Mouse (Mus musculus) forebrain, embryonic 13.5 days (tissue): ENCODE data around the gene Eya2. TPM values are rescaled to one million over a fixed set of nuclear protein-coding genes. Genes with fewer than 3 reads are reported as not detected.

Source experiments
- ATAC-seq: fragments of 200-750 bp; cut with Nextera tagmentation; 2 replicates; pipeline ENCODE4 v1.8.0; 2017
- H3K27ac ChIP-seq: fragments of 300-500 bp; sonication (generic); 2 replicates; pipeline ENCODE4 v1.5.1; 2015; ENCODE audit warnings: inconsistent platforms, mild to moderate bottlenecking, moderate library complexity
- H3K27me3 ChIP-seq: fragments of 300-500 bp; sonication (generic); 2 replicates; pipeline ENCODE4 v1.6.1; 2015; ENCODE audit warnings: mild to moderate bottlenecking, inconsistent platforms
- H3K36me3 ChIP-seq: fragments of 300-500 bp; sonication (generic); 2 replicates; pipeline ENCODE4 v1.6.1; 2015; ENCODE audit warnings: mild to moderate bottlenecking, inconsistent platforms; ENCODE audit not compliant: poor library complexity, severe bottlenecking
- H3K4me1 ChIP-seq: fragments of 300-500 bp; sonication (generic); 2 replicates; pipeline ENCODE4 v1.6.1; 2015; ENCODE audit warnings: inconsistent platforms
- H3K4me2 ChIP-seq: fragments of 300-500 bp; sonication (generic); 2 replicates; pipeline ENCODE4 v1.6.1; 2015; ENCODE audit warnings: inconsistent platforms, mild to moderate bottlenecking, moderate library complexity
- H3K4me3 ChIP-seq: fragments of 300-500 bp; sonication (generic); 2 replicates; pipeline ENCODE4 v1.5.1; 2015; ENCODE audit warnings: mild to moderate bottlenecking, inconsistent platforms
- H3K9ac ChIP-seq: fragments of 300-500 bp; sonication (generic); 2 replicates; pipeline ENCODE4 v1.6.1; 2015; ENCODE audit warnings: mild to moderate bottlenecking, inconsistent platforms
- H3K9me3 ChIP-seq: fragments of 300-500 bp; sonication (generic); replicated peaks from 2 replicates; pipeline ENCODE4 v1.6.1; 2016; ENCODE audit warnings: inconsistent platforms
- WGBS: fragments of 180-500 bp; shearing (Covaris S2); methylation state at CpG from one replicate; pipeline ENCODE4 v1.1.7; 2015; 5-methylcytosine and 5-hydroxymethylcytosine counted together
- polyA plus RNA-seq: library from polyadenylated mRNA; unstranded; fragments of >200 nt; fragmentation: Nextera tagmentation; extraction: Ambion mirVana; gene quantifications from 2 replicates; pipeline ENCODE4 v1.2.1, GENCODE M21; 2015

Gene Eya2
- polyA plus RNA-seq, 1 experiment from 2014 or later = 2.5 TPM

- H3K4me2 ChIP-seq = no peak overlapping the region
- 33% methylated on average over 8 of the region's 10 CpGs for WGBS
- H3K27ac ChIP-seq = 0 out of 2 replicates have a peak overlapping the region, but pooled peaks have one; percentile 40
- H3K36me3 ChIP-seq = no peaks in the 10 kb centered on the region
- H3K4me3 ChIP-seq = no peak overlapping the region
- H3K9ac ChIP-seq = no peak overlapping the region
- peaks cover 13% of the 10 kb centered on the region for H3K4me1 ChIP-seq
- no peak; the same call in 1 of the 2 replicates for ATAC-seq
- no peaks in the 10 kb centered on the region for H3K9me3 ChIP-seq
- no peaks in the 10 kb centered on the region for H3K27me3 ChIP-seq
Observed at GRCm38 (mm10) chr2:165769375-165769948, 174.6 kb downstream of the Eya2 start.

GRCm38 (mm10) chr2:165778927-165779326 is 184.1 kb downstream of the Eya2 start:
- WGBS = 28% methylated on average over 6 of the region's 6 CpGs

GRCm38 (mm10) chr2:165782324-165782723 is 187.5 kb downstream of the Eya2 start:
- H3K9me3 ChIP-seq = no peaks in the 10 kb centered on the region
- ATAC-seq = peak; percentile 25
- H3K27me3 ChIP-seq = no peaks in the 10 kb centered on the region
- H3K4me1 ChIP-seq = peaks cover 6% of the 10 kb centered on the region; the same call in 1 of the 2 replicates
- H3K9ac ChIP-seq = no peak overlapping the region
- no peak overlapping the region for H3K4me3 ChIP-seq
- no peak overlapping the region for H3K4me2 ChIP-seq
- peaks cover 55% of the 10 kb centered on the region for H3K36me3 ChIP-seq
- no peak overlapping the region for H3K27ac ChIP-seq
- 30% methylated on average over 5 of the region's 5 CpGs for WGBS

More at GRCm38 (mm10) chr2:165778927-165779326, 184.1 kb downstream of the Eya2 start:
- Histone ChIP-seq H3K4me2 (no peak overlapping the region), H3K4me1 (peaks cover 5% of the 10 kb centered on the region; the same call in 1 of the 2 replicates), H3K36me3 (peaks cover 23% of the 10 kb centered on the region), H3K27me3 (no peaks in the 10 kb centered on the region), H3K9me3 (no peaks in the 10 kb centered on the region), H3K27ac (0 out of 2 replicates have a peak overlapping the region, but pooled peaks have one; percentile 31), H3K4me3 (no peak overlapping the region), H3K9ac (no peak overlapping the region)
- peak; percentile 73 for ATAC-seq

- H3K9ac ChIP-seq = no peak overlapping the region
- H3K4me3 ChIP-seq = no peak overlapping the region
- H3K27me3 ChIP-seq = no peaks in the 10 kb centered on the region
- peaks cover 86% of the 10 kb centered on the region for H3K36me3 ChIP-seq
- peaks cover 17% of the 10 kb centered on the region; the same call in 1 of the 2 replicates for H3K4me1 ChIP-seq
- no peak overlapping the region for H3K27ac ChIP-seq
- H3K9me3 ChIP-seq = no peaks in the 10 kb centered on the region
- no peak overlapping the region for H3K4me2 ChIP-seq
- no peak for ATAC-seq
- 89% methylated on average over 20 of the region's 20 CpGs for WGBS
Observed at GRCm38 (mm10) chr2:165785312-165786036, 190.6 kb downstream of the Eya2 start.

- Histone ChIP-seq H3K4me3 (no peak overlapping the region), H3K27ac (no peak overlapping the region), H3K4me2 (no peak overlapping the region), H3K27me3 (no peaks in the 10 kb centered on the region), H3K36me3 (peaks cover 92% of the 10 kb centered on the region), H3K9ac (no peak overlapping the region), H3K9me3 (no peaks in the 10 kb centered on the region), H3K4me1 (peaks cover 26% of the 10 kb centered on the region)
- WGBS = 83% methylated on average over 1 of the region's 1 CpGs
- no peak for ATAC-seq
Observed at GRCm38 (mm10) chr2:165786467-165786866, 191.6 kb downstream of the Eya2 start.

GRCm38 (mm10) chr2:165788005-165788404 is 193.2 kb downstream of the Eya2 start:
- no peak for ATAC-seq
- no peak overlapping the region for H3K9ac ChIP-seq
- H3K27me3 ChIP-seq = no peaks in the 10 kb centered on the region
- H3K4me3 ChIP-seq = no peak overlapping the region
- 66% methylated on average over 11 of the region's 11 CpGs for WGBS
- peaks cover 96% of the 10 kb centered on the region for H3K36me3 ChIP-seq
- no peak overlapping the region for H3K4me2 ChIP-seq
- peaks cover 28% of the 10 kb centered on the region for H3K4me1 ChIP-seq
- H3K9me3 ChIP-seq = no peaks in the 10 kb centered on the region
- H3K27ac ChIP-seq = no peak overlapping the region

- Histone ChIP-seq H3K9me3 (no peaks in the 10 kb centered on the region), H3K4me3 (no peak overlapping the region), H3K4me1 (peaks cover 28% of the 10 kb centered on the region), H3K27me3 (no peaks in the 10 kb centered on the region), H3K36me3 (peaks cover 96% of the 10 kb centered on the region), H3K27ac (no peak overlapping the region), H3K9ac (no peak overlapping the region), H3K4me2 (no peak overlapping the region)
- 96% methylated on average over 9 of the region's 9 CpGs for WGBS
- no peak for ATAC-seq
Observed at GRCm38 (mm10) chr2:165788796-165789195, 194.0 kb downstream of the Eya2 start.

GRCm38 (mm10) chr2:165789667-165790066 is 194.8 kb downstream of the Eya2 start:
- Histone ChIP-seq H3K9me3 (no peaks in the 10 kb centered on the region), H3K4me2 (no peak overlapping the region), H3K4me3 (no peak overlapping the region), H3K4me1 (peaks cover 28% of the 10 kb centered on the region), H3K27ac (no peak overlapping the region), H3K27me3 (no peaks in the 10 kb centered on the region), H3K9ac (no peak overlapping the region), H3K36me3 (peaks cover 96% of the 10 kb centered on the region)
- no peak for ATAC-seq
- 94% methylated on average over 3 of the region's 3 CpGs for WGBS

GRCm38 (mm10) chr2:165791026-165791425 is 196.2 kb downstream of the Eya2 start:
- Histone ChIP-seq H3K27me3 (no peaks in the 10 kb centered on the region), H3K36me3 (peaks cover 93% of the 10 kb centered on the region), H3K4me1 (peaks cover 28% of the 10 kb centered on the region), H3K4me2 (no peak overlapping the region), H3K27ac (peak overlapping the region; percentile 48; the same call in 1 of the 2 replicates), H3K4me3 (no peak overlapping the region), H3K9me3 (no peaks in the 10 kb centered on the region), H3K9ac (no peak overlapping the region)
- no peak for ATAC-seq
- WGBS = 51% methylated on average over 7 of the region's 7 CpGs

- Histone ChIP-seq H3K4me3 (no peak overlapping the region), H3K4me1 (peaks cover 28% of the 10 kb centered on the region), H3K27ac (peak overlapping the region; percentile 48; the same call in 1 of the 2 replicates), H3K4me2 (no peak overlapping the region), H3K36me3 (peaks cover 96% of the 10 kb centered on the region), H3K9me3 (no peaks in the 10 kb centered on the region), H3K27me3 (no peaks in the 10 kb centered on the region), H3K9ac (no peak overlapping the region)
- WGBS = 69% methylated on average over 9 of the region's 9 CpGs
- no peak for ATAC-seq
Observed at GRCm38 (mm10) chr2:165791657-165792056, 196.8 kb downstream of the Eya2 start.

GRCm38 (mm10) chr2:165792431-165793282 is 197.8 kb downstream of the Eya2 start:
- H3K27me3 ChIP-seq = no peaks in the 10 kb centered on the region
- H3K4me1 ChIP-seq = peaks cover 24% of the 10 kb centered on the region
- H3K36me3 ChIP-seq = peaks cover 96% of the 10 kb centered on the region
- no peak overlapping the region for H3K27ac ChIP-seq
- H3K4me3 ChIP-seq = no peak overlapping the region
- H3K9me3 ChIP-seq = no peaks in the 10 kb centered on the region
- 91% methylated on average over 25 of the region's 25 CpGs for WGBS
- H3K4me2 ChIP-seq = no peak overlapping the region
- no peak overlapping the region for H3K9ac ChIP-seq
- no peak for ATAC-seq

GRCm38 (mm10) chr2:165793283-165793638 is 198.4 kb downstream of the Eya2 start:
- no peak overlapping the region for H3K4me3 ChIP-seq
- H3K9ac ChIP-seq = no peak overlapping the region
- H3K27ac ChIP-seq = no peak overlapping the region
- H3K4me2 ChIP-seq = no peak overlapping the region
- no peak for ATAC-seq
- peaks cover 19% of the 10 kb centered on the region for H3K4me1 ChIP-seq
- no peaks in the 10 kb centered on the region for H3K9me3 ChIP-seq
- peaks cover 96% of the 10 kb centered on the region for H3K36me3 ChIP-seq
- 90% methylated on average over 3 of the region's 3 CpGs for WGBS
- no peaks in the 10 kb centered on the region for H3K27me3 ChIP-seq
